Comparison of ENCODE assay signal across 21 mouse cellular contexts in genomic region chr6:36845288-36845687, GRCm38 (mm10). TPM values are rescaled to one million over a fixed set of nuclear protein-coding genes. Genes with fewer than 3 reads are reported as not detected.
A peak's percentile ranks its signal among the peaks of the same experiment; 100 is the strongest.
DNase-seq lines count a peak whose midpoint lies in the region; ATAC-seq lines count a peak whose summit lies in the region.
"Had no signal": no experiment of that assay in that cellular context is flagged by ENCODE, and none has a peak within 500 bp of the region (broad histone marks: within the 10 kb centered on the region; RNA-seq: fewer than 3 reads in every experiment).

No protein-coding gene starts in this region.

- H3K27me3 ChIP-seq in heart, embryonic 11.5 days (ENCODE audit: control insufficient read depth, insufficient read depth, low read length) = no peaks in the 10 kb centered on the region
- H3K27me3 ChIP-seq: embryonic facial prominence, embryonic 13.5 days; limb, embryonic 12.5 days; liver, embryonic 15.5 days; midbrain, embryonic 12.5 days had no signal

- no peak overlapping the region for H3K9ac ChIP-seq in heart, embryonic 11.5 days (ENCODE audit: low read depth, low read length)
- H3K9ac ChIP-seq: embryonic facial prominence, embryonic 13.5 days; limb, embryonic 12.5 days; liver, embryonic 15.5 days; midbrain, embryonic 12.5 days had no signal

- H3K4me3 ChIP-seq in heart, embryonic 11.5 days (ENCODE audit: low read depth, low read length) = no peak overlapping the region
- H3K4me3 ChIP-seq: embryonic facial prominence, embryonic 13.5 days; limb, embryonic 12.5 days; liver, embryonic 15.5 days; midbrain, embryonic 12.5 days had no signal

- DNase-seq in cerebellum, adult 11-12 months = peak; percentile 35
- no peak for DNase-seq in cerebellum, adult 8-10 months
- DNase-seq in heart, adult 18-20 months = peak; percentile 43 to 49
- DNase-seq in lung, postnatal 25 days (ENCODE audit: low spot score) = peak; percentile 8
- DNase-seq in lung, postnatal 36 days = no peak
- no peak for DNase-seq in spleen, postnatal 36 days (ENCODE audit: low spot score in 2 of 2)
- DNase-seq: gastrocnemius, postnatal 36 days; kidney, adult 18-20 months; lung, postnatal 14 days; thymus, postnatal 14 days had no signal

- ATAC-seq in heart, embryonic 11.5 days (replicated peaks; ENCODE audit: insufficient number of reproducible peaks, low FRiP score, low TSS enrichment) = no peak
- no peak for ATAC-seq in megakaryocyte progenitor cell, adult 5-6 weeks (replicated peaks; ENCODE audit: poor library complexity)
- ATAC-seq: forebrain, embryonic 14.5 days; hindbrain, embryonic 16.5 days; Patski had no signal

- H3K4me1 ChIP-seq in heart, embryonic 11.5 days (ENCODE audit: control insufficient read depth, insufficient read depth, low read length) = peaks cover 6% of the 10 kb centered on the region; the same call in 1 of the 2 replicates
- H3K4me1 ChIP-seq: liver, embryonic 15.5 days; midbrain, embryonic 12.5 days had no signal

- H3K27ac ChIP-seq in heart, embryonic 11.5 days (ENCODE audit: low read depth, low read length) = no peak overlapping the region
- H3K27ac ChIP-seq: embryonic facial prominence, embryonic 13.5 days; limb, embryonic 12.5 days; liver, embryonic 15.5 days; midbrain, embryonic 12.5 days; stomach, postnatal 0 days had no signal

- 75% methylated on average over 1 of the region's 1 CpGs for WGBS in heart, embryonic 11.5 days (ENCODE audit: insufficient replicate concordance)

- H3K4me2 ChIP-seq in heart, embryonic 11.5 days = no peak overlapping the region
- H3K4me2 ChIP-seq: embryonic facial prominence, embryonic 13.5 days; limb, embryonic 12.5 days; liver, embryonic 15.5 days; midbrain, embryonic 12.5 days had no signal

- no peaks in the 10 kb centered on the region for H3K9me3 ChIP-seq in heart, embryonic 11.5 days (replicated peaks; ENCODE audit: control insufficient read depth, low read length)
- H3K9me3 ChIP-seq: embryonic facial prominence, embryonic 13.5 days; limb, embryonic 12.5 days; liver, embryonic 15.5 days; midbrain, embryonic 12.5 days had no signal

- no peaks in the 10 kb centered on the region for H3K36me3 ChIP-seq in heart, embryonic 11.5 days (ENCODE audit: control insufficient read depth, insufficient read depth, low read length)
- H3K36me3 ChIP-seq: embryonic facial prominence, embryonic 13.5 days; limb, embryonic 12.5 days; liver, embryonic 15.5 days had no signal

RNA-seq across cellular contexts. Expression of gene Ptn, which starts 35.3 kb away (rescaled TPM):
- 1 to 10 TPM; 1.8 to 3.0 TPM for total RNA-seq in heart, adult 18-20 months (2021)
- 297 and 314 TPM in 2 replicates for polyA plus RNA-seq in heart, embryonic 11.5 days (2014; fragmentation: Nextera tagmentation; extraction: Ambion mirVana)
- not detected in 2 replicates for total RNA-seq in megakaryocyte progenitor cell, adult 5-6 weeks (2015)
- 0.17 and 0.42 TPM in 2 replicates for total RNA-seq in megakaryocyte progenitor cell, adult 5-6 weeks (2017)
- total RNA-seq: neutrophil, adult 5-6 weeks had no signal
- polyA plus RNA-seq: Patski had no signal

Comparison
In these comparisons a context has a peak if more than half of its experiments do, and no peak if none do; other contexts are left out.
1. DNase-seq: peak in cerebellum, adult 11-12 months (single experiment), heart, adult 18-20 months (2 of 2) and lung, postnatal 25 days (single experiment); none in cerebellum, adult 8-10 months (single experiment), lung, postnatal 36 days (single experiment) and spleen, postnatal 36 days (0 of 2).